Mouse (Mus musculus) stomach, postnatal 0 days (tissue): ENCODE measurements around the gene Susd6. TPM values are rescaled to one million over a fixed set of nuclear protein-coding genes. Genes with fewer than 3 reads are reported as not detected.
"Not testable (repeated sequence)": the region's sequence is repeated elsewhere in the genome, so short reads cannot be mapped to it uniquely, and the experiment has no call there.

Experiments used
- ATAC-seq: fragments of 200-750 bp; cut with Nextera tagmentation; 2 replicates; pipeline ENCODE4 v1.8.0; 2017; ENCODE audit not compliant: low FRiP score, low TSS enrichment
- DNase-seq: peaks from one replicate; pipeline ENCODE4 v3.0.0-alpha.2; 2016; ENCODE audit warnings: low spot score
- H3K27ac ChIP-seq: fragments of 300-500 bp; sonication (generic); replicated peaks from 2 replicates; pipeline ENCODE4 v1.5.1; 2014; ENCODE audit warnings: mild to moderate bottlenecking, control low read depth
- H3K27me3 ChIP-seq: fragments of 300-500 bp; sonication (generic); 2 replicates; pipeline ENCODE4 v1.6.1; 2014; ENCODE audit warnings: low read length; ENCODE audit not compliant: control insufficient read depth, insufficient read depth
- H3K36me3 ChIP-seq: fragments of 300-500 bp; sonication (generic); 2 replicates; pipeline ENCODE4 v1.6.1; 2014; ENCODE audit warnings: low read length, mixed read lengths; ENCODE audit not compliant: control insufficient read depth, insufficient read depth
- H3K4me1 ChIP-seq: fragments of 300-500 bp; sonication (generic); replicated peaks from 2 replicates; pipeline ENCODE4 v1.6.1; 2014; ENCODE audit warnings: antibody characterized with exemption; ENCODE audit not compliant: control insufficient read depth, insufficient read depth
- H3K4me2 ChIP-seq: fragments of 300-500 bp; sonication (generic); replicated peaks from 2 replicates; pipeline ENCODE4 v1.6.1; 2014; ENCODE audit warnings: low read depth, mild to moderate bottlenecking, control low read depth, moderate library complexity
- H3K4me3 ChIP-seq: fragments of 300-500 bp; sonication (generic); 2 replicates; pipeline ENCODE4 v1.5.1; 2014; ENCODE audit warnings: low read depth, low read length, control low read depth
- H3K9ac ChIP-seq: fragments of 300-500 bp; sonication (generic); 2 replicates; pipeline ENCODE4 v1.6.1; 2014; ENCODE audit warnings: mild to moderate bottlenecking, low read length, control low read depth, mixed read lengths
- H3K9me3 ChIP-seq: fragments of 300-500 bp; sonication (generic); 2 replicates; pipeline ENCODE4 v1.6.1; 2016; ENCODE audit warnings: low read length; ENCODE audit not compliant: control insufficient read depth
- CTCF ChIP-seq: IDR thresholded peaks from 2 replicates; pipeline ENCODE4 v1.5.1; 2016; ENCODE audit warnings: antibody characterized with exemption, low read depth, mild to moderate bottlenecking, moderate library complexity
- EP300 ChIP-seq: optimal IDR thresholded peaks from 2 replicates; pipeline ENCODE3; 2016; ENCODE audit warnings: antibody characterized with exemption
- WGBS: fragments of 180-500 bp; shearing (Covaris S2); extraction: QIAGEN DNeasy Blood & Tissue Kit; methylation state at CpG from one replicate; pipeline ENCODE4 v1.1.7; 2014; 5-methylcytosine and 5-hydroxymethylcytosine counted together
- polyA plus RNA-seq: library from polyadenylated mRNA; unstranded; fragments of >200 nt; fragmentation: Nextera tagmentation; extraction: Ambion mirVana; gene quantifications from 2 replicates; pipeline ENCODE4 v1.2.1, GENCODE M21; 2015

Susd6 gene
- polyA plus RNA-seq, 1 experiment from 2014 or later, result 12.3 TPM

- Histone ChIP-seq H3K9me3 (no peaks in the 10 kb centered on the region), H3K27me3 (no peaks in the 10 kb centered on the region), H3K27ac (no peak overlapping the region), H3K9ac (no peak overlapping the region), H3K36me3 (no peaks in the 10 kb centered on the region), H3K4me2 (no peak overlapping the region), H3K4me1 (peaks cover 3% of the 10 kb centered on the region; the same call in 1 of the 2 replicates), H3K4me3 (no peak overlapping the region)
- no peak for TF ChIP-seq CTCF
- no peak for TF ChIP-seq EP300
- 76% methylated on average over 3 of the region's 3 CpGs for WGBS
- ATAC-seq, result no peak
- DNase-seq, result no peak
Measured at GRCm38 (mm10) chr12:80788188-80788587, 2.1 kb upstream of the Susd6 start.

- not testable (repeated sequence) for H3K9ac ChIP-seq, H3K27ac ChIP-seq, H3K4me2 ChIP-seq, H3K4me1 ChIP-seq, H3K36me3 ChIP-seq, DNase-seq, H3K9me3 ChIP-seq, H3K27me3 ChIP-seq, ATAC-seq, H3K4me3 ChIP-seq
- 87% methylated on average over 4 of the region's 4 CpGs for WGBS
Measured at GRCm38 (mm10) chr12:80789276-80789675, 1.0 kb upstream of the Susd6 start.

GRCm38 (mm10) chr12:80790700-80791570 lies 625 bp downstream of the Susd6 start:
- Histone ChIP-seq H3K4me3 (peak overlapping the region; percentile 98), H3K27me3 (no peaks in the 10 kb centered on the region)
- ATAC-seq, result peak; percentile 63

GRCm38 (mm10) chr12:80791571-80792444 lies 1.5 kb downstream of the Susd6 start:
- H3K27me3 ChIP-seq, result no peaks in the 10 kb centered on the region
- ATAC-seq (no peak), DNase-seq (no peak)
- no peaks in the 10 kb centered on the region for H3K9me3 ChIP-seq
- H3K4me2 ChIP-seq, result peak overlapping the region; percentile 83
- TF ChIP-seq EP300 (no peak), CTCF (peak; percentile 71)
- H3K36me3 ChIP-seq, result no peaks in the 10 kb centered on the region
- H3K4me3 ChIP-seq, result peak overlapping the region; percentile 98
- peak overlapping the region; percentile 96 for H3K9ac ChIP-seq
- H3K4me1 ChIP-seq, result peaks cover 3% of the 10 kb centered on the region; the same call in 1 of the 2 replicates
- 32% methylated on average over 6 of the region's 6 CpGs for WGBS
- H3K27ac ChIP-seq, result peak overlapping the region; percentile 97

More at GRCm38 (mm10) chr12:80790700-80791570, 625 bp downstream of the Susd6 start:
- Histone ChIP-seq H3K4me1 (peaks cover 3% of the 10 kb centered on the region; the same call in 1 of the 2 replicates), H3K36me3 (no peaks in the 10 kb centered on the region), H3K4me2 (peak overlapping the region; percentile 83), H3K27ac (peak overlapping the region; percentile 97), H3K9ac (peak overlapping the region; percentile 96), H3K9me3 (no peaks in the 10 kb centered on the region)
- WGBS, result under 1% methylated on average over 73 of the region's 80 CpGs
- DNase-seq, result no peak
- TF ChIP-seq EP300 (no peak), CTCF (peak; percentile 34; the same call in 1 of the 2 replicates)

GRCm38 (mm10) chr12:80792867-80793266 lies 2.6 kb downstream of the Susd6 start:
- TF ChIP-seq CTCF (no peak), EP300 (no peak)
- Histone ChIP-seq H3K9ac (no peak overlapping the region), H3K9me3 (no peaks in the 10 kb centered on the region), H3K27ac (no peak overlapping the region), H3K36me3 (no peaks in the 10 kb centered on the region), H3K27me3 (no peaks in the 10 kb centered on the region), H3K4me2 (no peak overlapping the region), H3K4me1 (peaks cover 3% of the 10 kb centered on the region; the same call in 1 of the 2 replicates), H3K4me3 (no peak overlapping the region)
- WGBS, result 60% methylated on average over 5 of the region's 5 CpGs
- ATAC-seq (no peak), DNase-seq (no peak)
